Mouse (Mus musculus) stomach, embryonic 16.5 days (tissue): ENCODE results near the gene Il31ra. TPM values are rescaled to one million over a fixed set of nuclear protein-coding genes. Genes with fewer than 3 reads are reported as not detected.

ENCODE experiments used
- ATAC-seq: fragments of 200-750 bp; cut with Nextera tagmentation; 2 replicates; pipeline ENCODE4 v1.8.0; 2017; ENCODE audit warnings: moderate number of reproducible peaks, moderate TSS enrichment; ENCODE audit not compliant: insufficient read depth, low FRiP score
- H3K27ac ChIP-seq: fragments of 300-500 bp; sonication (generic); 2 replicates; pipeline ENCODE4 v1.5.1; 2014; ENCODE audit warnings: low read length
- H3K27me3 ChIP-seq: fragments of 300-500 bp; sonication (generic); 2 replicates; pipeline ENCODE4 v1.6.1; 2014; ENCODE audit warnings: low read length, control low read depth, mixed read lengths; ENCODE audit not compliant: control insufficient read depth, insufficient read depth
- H3K36me3 ChIP-seq: fragments of 300-500 bp; sonication (generic); 2 replicates; pipeline ENCODE4 v1.6.1; 2014; ENCODE audit warnings: low read length; ENCODE audit not compliant: control insufficient read depth, insufficient read depth
- H3K4me1 ChIP-seq: fragments of 300-500 bp; sonication (generic); 2 replicates; pipeline ENCODE4 v1.6.1; 2014; ENCODE audit warnings: low read length, control low read depth, mixed read lengths; ENCODE audit not compliant: control insufficient read depth, insufficient read depth
- H3K4me2 ChIP-seq: fragments of 300-500 bp; sonication (generic); 2 replicates; pipeline ENCODE4 v1.6.1; 2014; ENCODE audit warnings: low read depth, low read length, mixed read lengths
- H3K4me3 ChIP-seq: fragments of 300-500 bp; sonication (generic); replicated peaks from 2 replicates; pipeline ENCODE4 v1.5.1; 2014; ENCODE audit warnings: mild to moderate bottlenecking, low read length
- H3K9ac ChIP-seq: fragments of 300-500 bp; sonication (generic); 2 replicates; pipeline ENCODE4 v1.6.1; 2014; ENCODE audit warnings: low read length
- H3K9me3 ChIP-seq: fragments of 300-500 bp; sonication (generic); replicated peaks from 2 replicates; pipeline ENCODE4 v1.6.1; 2016; ENCODE audit warnings: low read length, control low read depth; ENCODE audit not compliant: control insufficient read depth
- WGBS: fragments of 180-500 bp; shearing (Covaris S2); extraction: QIAGEN DNeasy Blood & Tissue Kit; methylation state at CpG from one replicate; pipeline ENCODE4 v1.1.7; 2014; 5-methylcytosine and 5-hydroxymethylcytosine counted together
- polyA plus RNA-seq: library from polyadenylated mRNA; unstranded; fragments of >200 nt; fragmentation: Nextera tagmentation; extraction: Ambion mirVana; gene quantifications from 2 replicates; pipeline ENCODE4 v1.2.1, GENCODE M21; 2015

Il31ra gene
- polyA plus RNA-seq, 1 experiment from 2014 or later: 0.09 TPM

- 54% methylated on average over 10 of the region's 10 CpGs for WGBS
- Histone ChIP-seq H3K36me3 (no peaks in the 10 kb centered on the region), H3K4me1 (no peaks in the 10 kb centered on the region), H3K27me3 (no peaks in the 10 kb centered on the region), H3K9me3 (no peaks in the 10 kb centered on the region), H3K27ac (no peak overlapping the region), H3K9ac (no peak overlapping the region), H3K4me2 (no peak overlapping the region), H3K4me3 (no peak overlapping the region)
- ATAC-seq: no peak
Observed at GRCm38 (mm10) chr13:112541223-112541975, 52.8 kb downstream of the Il31ra start.

DNA sequence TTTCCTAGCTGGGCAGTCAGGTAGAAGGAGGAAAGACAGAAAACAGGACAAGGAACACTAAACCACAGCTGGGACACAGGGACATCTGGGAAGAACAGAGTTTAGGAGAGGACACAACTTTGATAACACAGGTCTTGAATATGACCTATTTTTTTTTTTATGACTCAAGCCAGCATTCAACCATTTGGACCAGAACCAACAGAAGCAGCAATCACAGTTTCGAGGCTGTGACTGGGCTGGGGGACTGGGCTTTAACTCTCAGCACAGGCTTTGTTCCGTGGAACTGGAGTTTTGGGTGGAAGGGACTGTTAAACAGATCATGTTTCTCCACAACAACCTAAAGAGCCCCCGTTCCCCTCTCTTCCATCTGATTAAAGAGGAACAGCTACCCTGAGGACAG lies 53.5 kb downstream of the Il31ra start:
- no peak for ATAC-seq
- H3K4me3 ChIP-seq: no peak overlapping the region

DNA sequence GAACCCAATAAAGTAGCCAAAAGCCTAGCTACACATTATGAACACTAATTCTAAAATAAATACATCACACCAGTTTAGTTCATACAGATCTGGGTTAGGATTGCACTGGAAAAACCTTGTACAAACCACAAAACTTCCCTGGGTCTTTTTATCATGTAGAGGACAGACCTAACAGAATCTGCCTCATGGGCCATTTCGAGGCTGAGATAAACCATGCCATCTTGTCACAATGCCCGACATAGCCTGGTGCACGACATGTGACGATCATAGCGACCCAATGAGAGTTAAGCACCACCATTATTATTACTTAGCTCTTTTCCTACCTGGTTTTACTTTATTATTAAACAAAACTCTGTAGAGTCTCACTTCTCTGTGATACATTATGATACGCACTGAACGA lies 57.1 kb downstream of the Il31ra start:
- no peak overlapping the region for H3K27ac ChIP-seq
- H3K4me2 ChIP-seq: no peak overlapping the region
- ATAC-seq: no peak
- no peaks in the 10 kb centered on the region for H3K36me3 ChIP-seq
- no peaks in the 10 kb centered on the region for H3K9me3 ChIP-seq
- H3K4me3 ChIP-seq: no peak overlapping the region
- no peak overlapping the region for H3K9ac ChIP-seq
- no peaks in the 10 kb centered on the region for H3K27me3 ChIP-seq
- WGBS: 91% methylated on average over 7 of the region's 7 CpGs
- no peaks in the 10 kb centered on the region for H3K4me1 ChIP-seq

More for the DNA sequence above, 53.5 kb downstream of the Il31ra start:
- Histone ChIP-seq H3K9me3 (no peaks in the 10 kb centered on the region), H3K36me3 (no peaks in the 10 kb centered on the region), H3K4me1 (no peaks in the 10 kb centered on the region), H3K27ac (no peak overlapping the region), H3K4me2 (no peak overlapping the region), H3K27me3 (no peaks in the 10 kb centered on the region), H3K9ac (no peak overlapping the region)
- 50% methylated on average over 3 of the region's 3 CpGs for WGBS

- Histone ChIP-seq H3K27me3 (no peaks in the 10 kb centered on the region), H3K9ac (no peak overlapping the region), H3K36me3 (no peaks in the 10 kb centered on the region), H3K9me3 (no peaks in the 10 kb centered on the region), H3K27ac (no peak overlapping the region), H3K4me1 (no peaks in the 10 kb centered on the region), H3K4me2 (no peak overlapping the region), H3K4me3 (no peak overlapping the region)
- no peak for ATAC-seq
- WGBS: 33% methylated on average over 4 of the region's 4 CpGs
Observed at GRCm38 (mm10) chr13:112536611-112537010, 57.5 kb downstream of the Il31ra start.

DNA sequence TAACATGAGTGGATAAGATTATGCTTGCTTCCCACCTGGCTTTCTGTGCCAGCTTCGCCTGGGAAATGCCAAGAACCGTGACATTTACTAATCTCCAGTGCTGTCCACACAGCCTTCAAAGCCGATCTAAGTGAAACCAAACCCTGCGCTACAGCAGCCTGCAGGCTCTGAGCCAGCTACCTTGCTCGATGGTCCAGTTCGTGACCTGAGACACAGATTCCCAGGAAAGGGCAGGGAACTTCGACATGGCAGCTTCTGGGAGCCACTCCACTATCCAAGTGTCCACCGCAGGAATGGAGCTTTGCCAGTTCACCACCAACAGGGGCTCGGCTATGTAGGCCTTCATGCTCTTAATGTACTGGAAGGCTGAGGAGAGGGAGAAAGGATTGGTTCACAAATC lies 60.6 kb downstream of the Il31ra start:
- Histone ChIP-seq H3K27me3 (no peaks in the 10 kb centered on the region), H3K9me3 (no peaks in the 10 kb centered on the region), H3K4me3 (no peak overlapping the region), H3K4me2 (no peak overlapping the region), H3K9ac (no peak overlapping the region), H3K4me1 (no peaks in the 10 kb centered on the region), H3K27ac (no peak overlapping the region), H3K36me3 (no peaks in the 10 kb centered on the region)
- WGBS: 71% methylated on average over 9 of the region's 9 CpGs
- ATAC-seq: no peak

DNA sequence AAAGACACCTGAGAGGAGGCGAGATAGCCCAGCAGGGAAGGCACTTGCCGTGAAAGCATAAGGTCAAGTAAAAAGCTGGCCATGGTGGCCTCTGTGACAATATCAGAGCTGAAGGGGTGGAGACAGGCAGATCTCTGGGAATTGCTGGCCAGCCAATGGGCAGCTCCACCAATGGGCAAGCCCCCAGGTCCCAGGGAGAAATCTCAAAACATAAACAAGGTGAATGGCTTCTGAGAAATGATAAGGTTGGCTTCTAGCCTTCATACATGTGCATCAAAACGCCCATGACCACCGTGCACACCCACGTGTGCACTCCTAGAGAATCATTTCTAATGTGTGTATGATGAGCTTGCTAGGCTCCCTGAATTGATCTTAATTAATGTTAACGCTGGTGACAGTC lies 61.9 kb downstream of the Il31ra start:
- no peak for ATAC-seq
- Histone ChIP-seq H3K4me1 (no peaks in the 10 kb centered on the region), H3K27ac (no peak overlapping the region), H3K36me3 (no peaks in the 10 kb centered on the region), H3K4me2 (no peak overlapping the region), H3K9me3 (no peaks in the 10 kb centered on the region), H3K9ac (no peak overlapping the region), H3K27me3 (no peaks in the 10 kb centered on the region), H3K4me3 (no peak overlapping the region)
- WGBS: 86% methylated on average over 6 of the region's 6 CpGs

DNA sequence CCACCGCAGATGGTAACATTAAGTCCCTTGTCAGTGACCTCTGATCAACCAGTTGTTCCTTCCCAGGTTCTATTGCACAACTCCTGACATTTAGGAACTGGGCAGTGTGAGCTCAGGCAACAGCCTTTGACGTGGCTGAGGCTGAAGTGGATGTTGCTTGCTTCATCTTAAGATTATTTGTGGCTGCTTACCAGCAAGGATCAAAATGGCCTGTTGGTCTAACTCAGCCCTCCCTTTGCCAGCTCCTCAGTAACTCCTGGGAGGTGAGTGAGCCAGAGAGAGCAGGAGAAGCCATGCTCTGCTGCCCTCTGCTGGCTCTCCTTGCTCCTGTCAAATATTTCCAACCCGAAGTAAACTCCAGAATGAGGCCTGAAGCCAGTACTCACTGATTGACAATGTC lies 64.3 kb downstream of the Il31ra start:
- Histone ChIP-seq H3K27ac (no peak overlapping the region), H3K27me3 (no peaks in the 10 kb centered on the region), H3K9ac (no peak overlapping the region), H3K4me1 (no peaks in the 10 kb centered on the region), H3K4me3 (no peak overlapping the region), H3K4me2 (no peak overlapping the region), H3K36me3 (no peaks in the 10 kb centered on the region), H3K9me3 (peaks cover 4% of the 10 kb centered on the region; the same call in 1 of the 2 replicates)
- peak; percentile 37; the same call in 1 of the 2 replicates for ATAC-seq
- WGBS: 25% methylated on average over 3 of the region's 3 CpGs

- ATAC-seq: no peak
- no peak overlapping the region for H3K4me2 ChIP-seq
- H3K36me3 ChIP-seq: no peaks in the 10 kb centered on the region
- H3K9ac ChIP-seq: no peak overlapping the region
- no peaks in the 10 kb centered on the region for H3K27me3 ChIP-seq
- H3K4me1 ChIP-seq: no peaks in the 10 kb centered on the region
- no peak overlapping the region for H3K27ac ChIP-seq
- no peak overlapping the region for H3K4me3 ChIP-seq
- peaks cover 4% of the 10 kb centered on the region; the same call in 1 of the 2 replicates for H3K9me3 ChIP-seq
- 50% methylated on average over 1 of the region's 1 CpGs for WGBS
Observed at GRCm38 (mm10) chr13:112527186-112527585, 67.0 kb downstream of the Il31ra start.

DNA sequence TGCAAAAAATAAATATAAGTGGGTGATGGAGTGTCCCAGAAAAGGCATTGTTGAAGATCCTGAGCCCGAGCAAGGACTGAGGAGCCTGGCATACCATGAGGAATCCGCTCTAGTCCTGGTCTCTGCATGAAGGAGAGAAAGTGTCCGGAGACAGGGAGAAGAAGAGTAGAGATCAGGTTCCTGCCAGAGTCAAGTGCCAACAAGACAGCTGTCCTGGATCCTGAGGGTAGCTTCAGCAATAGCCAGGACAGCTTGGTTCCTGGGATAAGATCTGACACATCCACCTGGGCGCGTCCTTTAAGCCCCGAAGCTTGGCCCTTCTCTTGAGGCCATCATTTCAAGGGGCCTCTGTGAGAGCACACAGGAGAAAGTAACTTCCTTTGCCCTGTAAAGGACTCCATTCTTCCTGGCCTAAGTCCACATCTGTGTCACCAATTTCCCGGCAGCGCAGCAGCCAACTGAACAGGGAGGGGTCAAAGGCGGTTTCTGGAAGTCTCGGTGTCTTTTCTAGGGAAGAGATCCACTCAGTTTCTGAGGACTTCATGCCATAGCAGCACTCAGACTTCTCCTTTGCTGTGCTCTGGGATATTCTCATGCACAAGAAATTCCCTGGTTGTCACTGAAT lies 70.7 kb downstream of the Il31ra start:
- 77% methylated on average over 10 of the region's 10 CpGs for WGBS
- peaks cover 4% of the 10 kb centered on the region; the same call in 1 of the 2 replicates for H3K9me3 ChIP-seq
- H3K36me3 ChIP-seq: no peaks in the 10 kb centered on the region
- H3K27ac ChIP-seq: no peak overlapping the region
- ATAC-seq: no peak
- no peaks in the 10 kb centered on the region for H3K4me1 ChIP-seq
- H3K4me2 ChIP-seq: no peak overlapping the region
- no peak overlapping the region for H3K9ac ChIP-seq
- H3K27me3 ChIP-seq: no peaks in the 10 kb centered on the region
- no peak overlapping the region for H3K4me3 ChIP-seq
